Mouse (Mus musculus): Measurements from ENCODE around the gene Grm4. TPM values are rescaled to one million over a fixed set of nuclear protein-coding genes. Genes with fewer than 3 reads are reported as not detected.

Gene Grm4
- polyA plus RNA-seq, 1 experiment = 0.81 TPM

GRCm38 (mm10) chr17:27441778-27442177 lies 79.4 kb downstream of the Grm4 start:
- Histone ChIP-seq H3K4me1 (ENCODE audit: control insufficient read depth, insufficient read depth, low read length) (no peaks in the 10 kb centered on the region), H3K36me3 (ENCODE audit: control insufficient read depth, insufficient read depth, low read length) (no peaks in the 10 kb centered on the region), H3K27me3 (ENCODE audit: control insufficient read depth, insufficient read depth, low read length) (no peaks in the 10 kb centered on the region), H3K4me3 (ENCODE audit: control insufficient read depth, low read depth, low read length) (no peak overlapping the region), H3K27ac (ENCODE audit: control insufficient read depth, insufficient read depth, low read depth, low read length) (no peak overlapping the region)
- TF ChIP-seq POLR2A (IDR thresholded peaks at IDR 0.05; ENCODE audit: control insufficient read depth, low read depth, low read length) (no peak), CTCF (IDR thresholded peaks at IDR 0.05; ENCODE audit: control insufficient read depth, insufficient read depth, insufficient replicate concordance, low read depth, low read length) (no peak)

GRCm38 (mm10) chr17:27435799-27436198 lies 85.4 kb downstream of the Grm4 start:
- no peaks in the 10 kb centered on the region for H3K36me3 ChIP-seq (ENCODE audit: control insufficient read depth, insufficient read depth, low read length)
- no peak overlapping the region for H3K27ac ChIP-seq (ENCODE audit: control insufficient read depth, insufficient read depth, low read depth, low read length)
- H3K4me3 ChIP-seq (ENCODE audit: control insufficient read depth, low read depth, low read length) = no peak overlapping the region
- H3K4me1 ChIP-seq (ENCODE audit: control insufficient read depth, insufficient read depth, low read length) = no peaks in the 10 kb centered on the region
- no peak for TF ChIP-seq POLR2A (IDR thresholded peaks at IDR 0.05; ENCODE audit: control insufficient read depth, low read depth, low read length)
- no peak for TF ChIP-seq CTCF (IDR thresholded peaks at IDR 0.05; ENCODE audit: control insufficient read depth, insufficient read depth, insufficient replicate concordance, low read depth, low read length)
- no peaks in the 10 kb centered on the region for H3K27me3 ChIP-seq (ENCODE audit: control insufficient read depth, insufficient read depth, low read length)

GRCm38 (mm10) chr17:27435225-27435624 lies 86.0 kb downstream of the Grm4 start:
- Histone ChIP-seq H3K27ac (ENCODE audit: control insufficient read depth, insufficient read depth, low read depth, low read length) (no peak overlapping the region), H3K27me3 (ENCODE audit: control insufficient read depth, insufficient read depth, low read length) (no peaks in the 10 kb centered on the region), H3K4me3 (ENCODE audit: control insufficient read depth, low read depth, low read length) (no peak overlapping the region), H3K4me1 (ENCODE audit: control insufficient read depth, insufficient read depth, low read length) (no peaks in the 10 kb centered on the region), H3K36me3 (ENCODE audit: control insufficient read depth, insufficient read depth, low read length) (no peaks in the 10 kb centered on the region)
- no peak for TF ChIP-seq POLR2A (IDR thresholded peaks at IDR 0.05; ENCODE audit: control insufficient read depth, low read depth, low read length)
- no peak for TF ChIP-seq CTCF (IDR thresholded peaks at IDR 0.05; ENCODE audit: control insufficient read depth, insufficient read depth, insufficient replicate concordance, low read depth, low read length)

GRCm38 (mm10) chr17:27434066-27434465 lies 87.1 kb downstream of the Grm4 start:
- TF ChIP-seq CTCF (IDR thresholded peaks at IDR 0.05; ENCODE audit: control insufficient read depth, insufficient read depth, insufficient replicate concordance, low read depth, low read length) = no peak
- no peak for TF ChIP-seq POLR2A (IDR thresholded peaks at IDR 0.05; ENCODE audit: control insufficient read depth, low read depth, low read length)
- no peak overlapping the region for H3K4me3 ChIP-seq (ENCODE audit: control insufficient read depth, low read depth, low read length)
- H3K27me3 ChIP-seq (ENCODE audit: control insufficient read depth, insufficient read depth, low read length) = no peaks in the 10 kb centered on the region
- H3K4me1 ChIP-seq (ENCODE audit: control insufficient read depth, insufficient read depth, low read length) = no peaks in the 10 kb centered on the region
- H3K27ac ChIP-seq (ENCODE audit: control insufficient read depth, insufficient read depth, low read depth, low read length) = no peak overlapping the region
- H3K36me3 ChIP-seq (ENCODE audit: control insufficient read depth, insufficient read depth, low read length) = no peaks in the 10 kb centered on the region

GRCm38 (mm10) chr17:27433179-27433680 lies 88.0 kb downstream of the Grm4 start:
- Histone ChIP-seq H3K4me1 (ENCODE audit: control insufficient read depth, insufficient read depth, low read length) (no peaks in the 10 kb centered on the region), H3K27me3 (ENCODE audit: control insufficient read depth, insufficient read depth, low read length) (no peaks in the 10 kb centered on the region), H3K27ac (ENCODE audit: control insufficient read depth, insufficient read depth, low read depth, low read length) (no peak overlapping the region), H3K36me3 (ENCODE audit: control insufficient read depth, insufficient read depth, low read length) (no peaks in the 10 kb centered on the region), H3K4me3 (ENCODE audit: control insufficient read depth, low read depth, low read length) (no peak overlapping the region)
- TF ChIP-seq CTCF (IDR thresholded peaks at IDR 0.05; ENCODE audit: control insufficient read depth, insufficient read depth, insufficient replicate concordance, low read depth, low read length) = no peak
- no peak for TF ChIP-seq POLR2A (IDR thresholded peaks at IDR 0.05; ENCODE audit: control insufficient read depth, low read depth, low read length)

GRCm38 (mm10) chr17:27432145-27432650 lies 89.0 kb downstream of the Grm4 start:
- no peaks in the 10 kb centered on the region for H3K4me1 ChIP-seq (ENCODE audit: control insufficient read depth, insufficient read depth, low read length)
- H3K36me3 ChIP-seq (ENCODE audit: control insufficient read depth, insufficient read depth, low read length) = no peaks in the 10 kb centered on the region
- H3K27ac ChIP-seq (ENCODE audit: control insufficient read depth, insufficient read depth, low read depth, low read length) = no peak overlapping the region
- H3K27me3 ChIP-seq (ENCODE audit: control insufficient read depth, insufficient read depth, low read length) = no peaks in the 10 kb centered on the region
- no peak for TF ChIP-seq POLR2A (IDR thresholded peaks at IDR 0.05; ENCODE audit: control insufficient read depth, low read depth, low read length)
- H3K4me3 ChIP-seq (ENCODE audit: control insufficient read depth, low read depth, low read length) = no peak overlapping the region

- H3K27me3 ChIP-seq (ENCODE audit: control insufficient read depth, insufficient read depth, low read length) = no peaks in the 10 kb centered on the region
- no peak overlapping the region for H3K27ac ChIP-seq (ENCODE audit: control insufficient read depth, insufficient read depth, low read depth, low read length)
- TF ChIP-seq CTCF (IDR thresholded peaks at IDR 0.05; ENCODE audit: control insufficient read depth, insufficient read depth, insufficient replicate concordance, low read depth, low read length) (no peak), POLR2A (IDR thresholded peaks at IDR 0.05; ENCODE audit: control insufficient read depth, low read depth, low read length) (no peak)
- no peaks in the 10 kb centered on the region for H3K4me1 ChIP-seq (ENCODE audit: control insufficient read depth, insufficient read depth, low read length)
- H3K36me3 ChIP-seq (ENCODE audit: control insufficient read depth, insufficient read depth, low read length) = no peaks in the 10 kb centered on the region
- no peak overlapping the region for H3K4me3 ChIP-seq (ENCODE audit: control insufficient read depth, low read depth, low read length)
These were observed 90.0 kb downstream of the Grm4 start for GRCm38 (mm10) chr17:27431049-27431839.
